Mouse (Mus musculus): ENCODE measurements at regions not wholly inside any gene's neighbourhood (a gene's known extent, or its start where the extent isn't known, plus 50 kb on each side); places are given as distances from the start of the nearest gene placed in this dataset.

DNA sequence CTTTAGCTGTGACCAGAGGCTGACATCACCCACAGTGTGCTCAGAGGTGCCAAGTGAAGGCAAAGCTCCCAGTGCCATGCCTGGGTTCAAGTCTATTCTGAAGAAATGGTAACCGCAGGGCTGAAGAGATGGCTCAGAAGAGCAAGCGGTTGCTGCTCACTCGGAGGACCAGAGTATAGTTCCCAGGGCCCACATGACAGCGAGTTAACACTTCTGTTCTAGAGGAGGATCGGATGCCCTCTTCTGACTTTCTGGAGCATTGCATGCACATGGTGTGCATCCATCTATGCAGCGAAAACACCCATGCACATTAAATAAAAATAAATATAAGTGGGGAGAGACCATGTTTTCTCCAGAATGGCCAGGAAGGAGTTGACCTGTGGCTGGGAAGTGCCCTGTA lies 209.5 kb downstream of the Sorl1 start:
- DNase-seq (no peak), ATAC-seq (no peak)
- 83% methylated on average over 6 of the region's 6 CpGs for WGBS (ENCODE audit: insufficient replicate concordance)
- Histone ChIP-seq H3K4me1 (ENCODE audit: insufficient read depth) (no peaks in the 10 kb centered on the region), H3K4me2 (ENCODE audit: low read depth, low read length) (no peak overlapping the region), H3K27me3 (ENCODE audit: insufficient read depth, low read length) (no peaks in the 10 kb centered on the region), H3K36me3 (replicated peaks; ENCODE audit: insufficient read depth, low read length) (no peaks in the 10 kb centered on the region), H3K9me3 (ENCODE audit: low read length) (no peaks in the 10 kb centered on the region), H3K9ac (replicated peaks) (no peak overlapping the region), H3K27ac (ENCODE audit: low read depth) (no peak overlapping the region), H3K4me3 (ENCODE audit: low read depth, low read length) (no peak overlapping the region)
- no peak for TF ChIP-seq EP300 (IDR thresholded peaks at IDR 0.05; ENCODE audit: low read depth)
- TF ChIP-seq CTCF (IDR thresholded peaks at IDR 0.05; ENCODE audit: low read depth), result no peak

DNA sequence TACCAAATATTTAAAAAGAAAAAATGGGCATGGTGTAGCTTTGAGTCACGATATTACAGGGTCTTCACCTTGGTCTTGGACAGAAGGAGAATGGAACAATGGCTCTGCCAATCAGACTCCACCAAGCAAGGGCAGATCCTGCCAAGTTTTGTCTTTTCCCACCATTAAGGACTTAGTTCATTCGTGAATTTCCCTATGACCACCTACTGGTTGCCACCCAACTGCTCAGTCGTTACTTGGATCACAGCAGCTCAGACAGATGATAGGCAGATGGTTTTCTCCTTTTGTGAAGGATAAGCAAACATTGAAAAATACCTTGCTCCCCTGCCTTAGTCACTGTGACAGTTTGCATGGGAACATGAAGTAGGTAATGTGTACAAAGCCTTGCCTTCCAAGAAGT lies 210.2 kb downstream of the Sorl1 start:
- H3K27ac ChIP-seq (ENCODE audit: low read depth), result no peak overlapping the region
- no peak for TF ChIP-seq CTCF (IDR thresholded peaks at IDR 0.05; ENCODE audit: low read depth)
- no peak for TF ChIP-seq EP300 (IDR thresholded peaks at IDR 0.05; ENCODE audit: low read depth)
- no peak overlapping the region for H3K4me2 ChIP-seq (ENCODE audit: low read depth, low read length)
- ATAC-seq, result no peak
- no peak overlapping the region for H3K4me3 ChIP-seq (ENCODE audit: low read depth, low read length)
- H3K36me3 ChIP-seq (replicated peaks; ENCODE audit: insufficient read depth, low read length), result no peaks in the 10 kb centered on the region
- H3K4me1 ChIP-seq (ENCODE audit: insufficient read depth), result no peaks in the 10 kb centered on the region
- no peak for DNase-seq
- H3K9me3 ChIP-seq (ENCODE audit: low read length), result no peaks in the 10 kb centered on the region
- H3K27me3 ChIP-seq (ENCODE audit: insufficient read depth, low read length), result no peaks in the 10 kb centered on the region
- H3K9ac ChIP-seq (replicated peaks), result no peak overlapping the region
- 69% methylated on average over 3 of the region's 3 CpGs for WGBS (ENCODE audit: insufficient replicate concordance)

DNA sequence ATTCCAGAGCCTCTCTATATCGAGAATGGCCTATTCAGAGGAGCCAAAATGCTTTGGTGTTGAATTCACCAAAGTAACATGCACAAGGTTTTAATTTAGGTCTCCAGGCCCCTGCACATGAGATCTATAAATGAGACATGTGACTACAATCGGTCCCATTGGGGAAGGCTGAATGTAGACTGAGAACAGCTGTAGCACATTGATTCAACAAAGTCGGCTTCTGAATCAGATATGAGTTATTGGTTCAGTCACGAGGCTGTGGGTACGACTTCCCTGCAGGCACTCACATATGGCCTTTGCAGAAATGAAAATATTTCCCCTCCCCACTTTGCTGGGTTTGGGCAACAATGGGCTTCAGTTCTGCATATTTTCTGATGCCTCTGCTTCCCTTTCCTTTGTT lies 211.6 kb downstream of the Sorl1 start:
- TF ChIP-seq CTCF (IDR thresholded peaks at IDR 0.05; ENCODE audit: low read depth) (no peak), EP300 (IDR thresholded peaks at IDR 0.05; ENCODE audit: low read depth) (no peak)
- DNase-seq (no peak), ATAC-seq (no peak)
- H3K9me3 ChIP-seq (ENCODE audit: low read length), result no peaks in the 10 kb centered on the region
- no peaks in the 10 kb centered on the region for H3K4me1 ChIP-seq (ENCODE audit: insufficient read depth)
- no peaks in the 10 kb centered on the region for H3K27me3 ChIP-seq (ENCODE audit: insufficient read depth, low read length)
- H3K4me2 ChIP-seq (ENCODE audit: low read depth, low read length), result no peak overlapping the region
- H3K27ac ChIP-seq (ENCODE audit: low read depth), result no peak overlapping the region
- no peak overlapping the region for H3K9ac ChIP-seq (replicated peaks)
- WGBS (ENCODE audit: insufficient replicate concordance), result 75% methylated on average over 5 of the region's 5 CpGs
- no peaks in the 10 kb centered on the region for H3K36me3 ChIP-seq (replicated peaks; ENCODE audit: insufficient read depth, low read length)
- no peak overlapping the region for H3K4me3 ChIP-seq (ENCODE audit: low read depth, low read length)

DNA sequence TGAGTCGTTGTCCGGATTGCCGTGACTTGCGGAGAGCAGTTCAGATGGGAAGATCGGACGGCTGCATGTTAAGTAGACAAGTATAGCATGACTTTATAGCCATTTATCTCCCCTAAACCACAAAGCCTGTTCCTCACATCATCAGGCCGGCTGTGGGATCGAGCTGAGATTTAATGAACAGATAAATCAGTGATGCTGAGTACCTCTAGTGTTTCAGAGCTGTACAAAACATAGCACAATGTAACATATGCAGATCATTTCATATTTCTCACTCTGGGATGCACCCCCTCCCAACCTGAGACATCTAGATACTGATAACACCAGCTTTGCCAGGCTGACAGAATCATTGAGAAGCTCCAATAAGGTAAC lies 223.5 kb downstream of the Sorl1 start:
- no peak overlapping the region for H3K4me2 ChIP-seq (ENCODE audit: low read depth, low read length)
- WGBS (ENCODE audit: insufficient replicate concordance), result 83% methylated on average over 8 of the region's 8 CpGs

GRCm38 (mm10) chr9:41899766-41900605 lies 224.1 kb downstream of the Sorl1 start:
- no peaks in the 10 kb centered on the region for H3K36me3 ChIP-seq (replicated peaks; ENCODE audit: insufficient read depth, low read length)
- H3K4me2 ChIP-seq (ENCODE audit: low read depth, low read length), result no peak overlapping the region
- H3K9me3 ChIP-seq (ENCODE audit: low read length), result no peaks in the 10 kb centered on the region
- no peaks in the 10 kb centered on the region for H3K4me1 ChIP-seq (ENCODE audit: insufficient read depth)
- ATAC-seq (no peak), DNase-seq (no peak)
- H3K27me3 ChIP-seq (ENCODE audit: insufficient read depth, low read length), result no peaks in the 10 kb centered on the region
- no peak overlapping the region for H3K27ac ChIP-seq (ENCODE audit: low read depth)
- 58% methylated on average over 11 of the region's 11 CpGs for WGBS (ENCODE audit: insufficient replicate concordance)
- TF ChIP-seq CTCF (IDR thresholded peaks at IDR 0.05; ENCODE audit: low read depth), result no peak
- TF ChIP-seq EP300 (IDR thresholded peaks at IDR 0.05; ENCODE audit: low read depth), result no peak
- no peak overlapping the region for H3K9ac ChIP-seq (replicated peaks)
- H3K4me3 ChIP-seq (ENCODE audit: low read depth, low read length), result no peak overlapping the region

More for the DNA sequence above, 223.5 kb downstream of the Sorl1 start:
- TF ChIP-seq EP300 (IDR thresholded peaks at IDR 0.05; ENCODE audit: low read depth), result no peak
- TF ChIP-seq CTCF (IDR thresholded peaks at IDR 0.05; ENCODE audit: low read depth), result no peak
- no peaks in the 10 kb centered on the region for H3K36me3 ChIP-seq (replicated peaks; ENCODE audit: insufficient read depth, low read length)
- DNase-seq, result no peak
- H3K4me3 ChIP-seq (ENCODE audit: low read depth, low read length), result no peak overlapping the region
- ATAC-seq, result no peak
- no peak overlapping the region for H3K9ac ChIP-seq (replicated peaks)
- no peaks in the 10 kb centered on the region for H3K27me3 ChIP-seq (ENCODE audit: insufficient read depth, low read length)
- no peaks in the 10 kb centered on the region for H3K9me3 ChIP-seq (ENCODE audit: low read length)
- no peak overlapping the region for H3K27ac ChIP-seq (ENCODE audit: low read depth)
- no peaks in the 10 kb centered on the region for H3K4me1 ChIP-seq (ENCODE audit: insufficient read depth)

GRCm38 (mm10) chr9:41895106-41895505 lies 229.0 kb downstream of the Sorl1 start:
- 63% methylated on average over 5 of the region's 5 CpGs for WGBS (ENCODE audit: insufficient replicate concordance)

More at GRCm38 (mm10) chr9:41895106-41895505, 229.0 kb downstream of the Sorl1 start:
- TF ChIP-seq EP300 (IDR thresholded peaks at IDR 0.05; ENCODE audit: low read depth), result no peak
- TF ChIP-seq CTCF (IDR thresholded peaks at IDR 0.05; ENCODE audit: low read depth), result no peak
- DNase-seq, result no peak
- Histone ChIP-seq H3K36me3 (replicated peaks; ENCODE audit: insufficient read depth, low read length) (no peaks in the 10 kb centered on the region), H3K4me3 (ENCODE audit: low read depth, low read length) (no peak overlapping the region), H3K9me3 (ENCODE audit: low read length) (no peaks in the 10 kb centered on the region), H3K27ac (ENCODE audit: low read depth) (no peak overlapping the region), H3K9ac (replicated peaks) (no peak overlapping the region), H3K4me2 (ENCODE audit: low read depth, low read length) (no peak overlapping the region), H3K27me3 (ENCODE audit: insufficient read depth, low read length) (0 out of 2 replicates have a peak, but pooled peaks cover 6% of the 10 kb centered on the region), H3K4me1 (ENCODE audit: insufficient read depth) (peaks cover 5% of the 10 kb centered on the region; the same call in 1 of the 2 replicates)
- ATAC-seq, result no peak
